ENCODE assay signal across 9 mouse cellular contexts in the genomic region with DNA sequence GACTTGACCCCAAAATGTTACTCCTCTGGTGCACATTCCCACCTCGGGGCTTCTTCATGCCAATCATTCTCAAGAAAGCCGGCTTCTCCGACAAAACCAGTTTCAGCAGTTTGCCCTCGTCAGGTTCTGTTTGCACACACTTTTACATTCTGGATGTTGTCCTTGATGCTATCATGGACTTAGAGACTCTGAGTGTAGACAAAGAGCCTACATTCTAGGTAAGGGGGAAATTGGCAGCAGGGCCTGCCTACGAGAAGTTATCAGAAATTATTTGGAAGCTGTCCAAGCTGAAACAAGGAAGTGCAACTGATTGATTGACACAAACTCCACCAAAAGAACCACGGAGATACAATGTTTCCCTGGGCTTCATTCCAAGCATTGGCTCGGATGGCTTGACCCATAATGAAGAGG. TPM values are rescaled to one million over a fixed set of nuclear protein-coding genes. Genes with fewer than 3 reads are reported as not detected.
DNase-seq lines count a peak whose midpoint lies in the region; ATAC-seq and TF ChIP-seq lines count a peak whose summit lies in the region.
"Had no signal": no experiment of that assay in that cellular context is flagged by ENCODE, and none has a peak within 500 bp of the region (broad histone marks: within the 10 kb centered on the region; RNA-seq: fewer than 3 reads in every experiment).

No protein-coding gene starts in this region.

- WGBS in intestine, postnatal 0 days = 33% methylated on average over 7 of the region's 7 CpGs

- intact Hi-C loops in gastrocnemius, adult 2 months (cut with DNase I) = no loop called here

- no peak overlapping the region for H3K9ac ChIP-seq in intestine, postnatal 0 days (ENCODE audit: low read depth, low read length)

- H3K4me1 ChIP-seq in intestine, postnatal 0 days (replicated peaks; ENCODE audit: control insufficient read depth, insufficient read depth, low read length) = peaks cover 8% of the 10 kb centered on the region; the same call in 1 of the 2 replicates

- no peak for TF ChIP-seq CTCF in gastrocnemius, adult 2 months (IDR thresholded peaks at IDR 0.05)
- no peak for TF ChIP-seq CTCF in intestine, postnatal 0 days (IDR thresholded peaks at IDR 0.05; ENCODE audit: low read depth)

- peak overlapping the region; percentile 21; the same call in 1 of the 2 replicates for H3K4me2 ChIP-seq in intestine, postnatal 0 days (replicated peaks; ENCODE audit: low read depth)

- H3K9me3 ChIP-seq in intestine, postnatal 0 days (ENCODE audit: control insufficient read depth) = no peaks in the 10 kb centered on the region

- H3K27me3 ChIP-seq in intestine, postnatal 0 days (replicated peaks; ENCODE audit: control insufficient read depth, insufficient read depth, low read length) = no peaks in the 10 kb centered on the region

- no peak overlapping the region for H3K4me3 ChIP-seq in gastrocnemius, adult 2 months
- H3K4me3 ChIP-seq in intestine, postnatal 0 days (ENCODE audit: low read depth, low read length) = no peak overlapping the region

- peak overlapping the region; percentile 64 for H3K27ac ChIP-seq in gastrocnemius, adult 2 months
- H3K27ac ChIP-seq in intestine, postnatal 0 days (ENCODE audit: low read depth, low read length) = peak overlapping the region; percentile 68

- DNase-seq in gastrocnemius, adult 2 months = no peak
- no peak for DNase-seq in gastrocnemius, postnatal 4 days (ENCODE audit: low spot score in 2 of 2)
- DNase-seq in thymus, postnatal 25 days = no peak
- no peak for DNase-seq in cerebellum, postnatal 4 days (ENCODE audit: low spot score in 2 of 2)
- DNase-seq in cerebellum, postnatal 10 days = no peak
- DNase-seq: kidney, postnatal 4 days had no signal

- ATAC-seq in erythroid progenitor cell, adult 5-6 weeks (replicated peaks; ENCODE audit: low FRiP score, poor library complexity, severe bottlenecking) = 0 out of 2 replicates have a peak, but pooled peaks have one; percentile 15
- peak; percentile 55 for ATAC-seq in intestine, postnatal 0 days
- ATAC-seq in megakaryocyte progenitor cell, adult 5-6 weeks (replicated peaks; ENCODE audit: poor library complexity) = peak; percentile 45

- no peaks in the 10 kb centered on the region for H3K36me3 ChIP-seq in intestine, postnatal 0 days (ENCODE audit: control insufficient read depth, insufficient read depth)

RNA-seq across cellular contexts. Expression of a gene that starts 43.5 kb away (rescaled TPM):
- total RNA-seq in gastrocnemius, adult 2 months (2021) = 10 to 100 TPM; 29.7 to 40.0 TPM
- total RNA-seq in gastrocnemius, postnatal 4 days (2021) = 10 to 100 TPM; 57.8 to 61.6 TPM
- total RNA-seq in erythroid progenitor cell, adult 5-6 weeks (2015; ENCODE audit: low replicate concordance) = 99.5 and 101 TPM in 2 replicates
- total RNA-seq in erythroid progenitor cell, adult 5-6 weeks (2017; ENCODE audit: low replicate concordance) = 62.0 and 77.4 TPM in 2 replicates
- 39.2 and 40.7 TPM in 2 replicates for polyA plus RNA-seq in intestine, postnatal 0 days (2015; fragmentation: Nextera tagmentation; extraction: Ambion mirVana)
- total RNA-seq in megakaryocyte progenitor cell, adult 5-6 weeks (2015) = 97.1 and 100 TPM in 2 replicates
- 73.4 and 76.7 TPM in 2 replicates for total RNA-seq in megakaryocyte progenitor cell, adult 5-6 weeks (2017)
